Mouse (Mus musculus) intestine, embryonic 15.5 days (tissue): Measurements from ENCODE around the gene Sgms1. TPM values are rescaled to one million over a fixed set of nuclear protein-coding genes. Genes with fewer than 3 reads are reported as not detected.

Experiments
- ATAC-seq: fragments of 200-750 bp; cut with Nextera tagmentation; 2 replicates; pipeline ENCODE4 v1.8.0; 2017; ENCODE audit warnings: moderate TSS enrichment, moderate library complexity
- H3K27ac ChIP-seq: fragments of 300-500 bp; sonication (generic); 2 replicates; pipeline ENCODE4 v1.5.1; 2015; ENCODE audit warnings: mild to moderate bottlenecking, inconsistent platforms
- H3K27me3 ChIP-seq: fragments of 300-500 bp; sonication (generic); replicated peaks from 2 replicates; pipeline ENCODE4 v1.6.1; 2015; ENCODE audit warnings: inconsistent platforms
- H3K36me3 ChIP-seq: fragments of 300-500 bp; sonication (generic); 2 replicates; pipeline ENCODE4 v1.6.1; 2015; ENCODE audit warnings: inconsistent platforms
- H3K4me1 ChIP-seq: fragments of 300-500 bp; sonication (generic); replicated peaks from 2 replicates; pipeline ENCODE4 v1.6.1; 2015; ENCODE audit warnings: inconsistent platforms
- H3K4me2 ChIP-seq: fragments of 300-500 bp; sonication (generic); replicated peaks from 2 replicates; pipeline ENCODE4 v1.6.1; 2015; ENCODE audit warnings: mild to moderate bottlenecking, inconsistent platforms
- H3K4me3 ChIP-seq: fragments of 300-500 bp; sonication (generic); replicated peaks from 2 replicates; pipeline ENCODE4 v1.5.1; 2015; ENCODE audit warnings: inconsistent platforms
- H3K9ac ChIP-seq: fragments of 300-500 bp; sonication (generic); 2 replicates; pipeline ENCODE4 v1.6.1; 2015; ENCODE audit warnings: inconsistent platforms
- H3K9me3 ChIP-seq: fragments of 300-500 bp; sonication (generic); 2 replicates; pipeline ENCODE4 v1.6.1; 2016; ENCODE audit warnings: inconsistent platforms
- WGBS: fragments of 180-500 bp; shearing (Covaris S2); methylation state at CpG from one replicate; pipeline ENCODE4 v1.1.7; 2015; 5-methylcytosine and 5-hydroxymethylcytosine counted together
- polyA plus RNA-seq: library from polyadenylated mRNA; unstranded; fragments of >200 nt; fragmentation: Nextera tagmentation; extraction: Ambion mirVana; gene quantifications from 2 replicates; pipeline ENCODE4 v1.2.1, GENCODE M21; 2015

Sgms1 gene
- polyA plus RNA-seq, 1 experiment from 2014 or later = 35.3 TPM

DNA sequence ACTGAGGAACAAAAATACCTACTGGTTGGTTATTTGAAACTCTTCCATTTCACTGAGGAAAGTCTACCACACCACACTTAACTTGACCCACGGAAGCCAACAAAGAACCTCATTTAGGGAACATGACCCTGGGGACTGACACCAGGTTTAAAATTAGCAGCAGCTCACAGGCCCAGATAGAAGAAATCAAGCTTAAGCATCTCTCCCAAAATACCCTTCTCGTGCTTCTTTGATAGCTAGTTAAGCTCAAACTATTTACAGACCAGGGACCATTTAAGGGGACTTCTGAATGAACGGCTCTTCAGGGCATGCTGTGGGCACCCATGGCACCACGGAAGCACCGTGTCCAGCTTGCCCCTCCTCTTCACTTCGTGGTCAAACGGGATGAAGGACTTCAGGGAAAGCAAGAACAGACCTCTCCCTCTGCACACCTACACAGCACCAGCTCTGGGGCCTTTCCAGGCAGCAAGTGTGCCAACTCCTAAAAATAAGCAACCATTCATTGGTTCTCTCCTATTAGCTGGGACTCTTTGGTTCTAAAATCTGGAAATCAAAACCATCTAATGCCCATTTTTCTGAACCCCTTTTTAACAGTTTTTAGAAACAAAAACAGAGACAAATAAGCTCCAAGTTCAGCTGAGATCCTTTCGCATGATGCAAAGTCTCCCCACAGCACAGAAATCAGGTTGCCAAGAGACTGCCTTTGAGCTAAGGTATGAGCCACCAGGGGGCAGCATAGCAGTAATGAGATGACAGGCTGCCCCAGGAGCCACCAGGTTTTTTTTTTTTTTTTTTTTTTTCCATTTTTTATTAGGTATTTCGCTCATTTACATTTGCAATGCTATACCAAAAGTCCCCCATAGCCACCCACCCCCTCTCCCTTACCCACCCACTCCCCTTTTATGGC lies 219.6 kb downstream of the Sgms1 start:
- Histone ChIP-seq H3K4me2 (no peak overlapping the region), H3K27ac (no peak overlapping the region), H3K4me3 (no peak overlapping the region), H3K4me1 (no peaks in the 10 kb centered on the region), H3K9me3 (no peaks in the 10 kb centered on the region), H3K27me3 (no peaks in the 10 kb centered on the region), H3K9ac (no peak overlapping the region), H3K36me3 (no peaks in the 10 kb centered on the region)
- WGBS = 82% methylated on average over 8 of the region's 9 CpGs
- peak; percentile 60 for ATAC-seq

DNA sequence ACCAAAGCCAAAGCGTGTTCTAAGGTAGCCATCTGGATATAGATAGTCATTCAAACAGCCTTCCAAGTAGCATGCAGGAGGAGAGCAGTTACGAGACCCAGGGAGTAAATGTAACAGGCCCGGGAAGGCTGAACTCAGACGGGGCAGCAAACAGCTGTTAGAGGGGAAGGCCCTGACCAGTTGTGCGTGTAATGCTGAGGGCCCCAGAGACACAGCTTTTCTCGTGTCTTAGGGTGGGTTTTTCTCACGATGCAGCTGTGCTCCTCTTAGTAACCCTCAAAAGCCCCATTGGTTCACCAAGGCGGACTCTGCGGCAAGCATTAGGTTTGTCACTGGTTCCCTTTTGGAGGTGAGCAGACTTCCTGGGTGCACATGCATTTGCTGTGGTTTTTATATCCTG lies 221.5 kb downstream of the Sgms1 start:
- Histone ChIP-seq H3K36me3 (no peaks in the 10 kb centered on the region), H3K27ac (no peak overlapping the region), H3K4me3 (no peak overlapping the region), H3K4me1 (no peaks in the 10 kb centered on the region), H3K4me2 (no peak overlapping the region), H3K9ac (no peak overlapping the region), H3K27me3 (no peaks in the 10 kb centered on the region), H3K9me3 (no peaks in the 10 kb centered on the region)
- no peak for ATAC-seq
- 85% methylated on average over 9 of the region's 9 CpGs for WGBS

DNA sequence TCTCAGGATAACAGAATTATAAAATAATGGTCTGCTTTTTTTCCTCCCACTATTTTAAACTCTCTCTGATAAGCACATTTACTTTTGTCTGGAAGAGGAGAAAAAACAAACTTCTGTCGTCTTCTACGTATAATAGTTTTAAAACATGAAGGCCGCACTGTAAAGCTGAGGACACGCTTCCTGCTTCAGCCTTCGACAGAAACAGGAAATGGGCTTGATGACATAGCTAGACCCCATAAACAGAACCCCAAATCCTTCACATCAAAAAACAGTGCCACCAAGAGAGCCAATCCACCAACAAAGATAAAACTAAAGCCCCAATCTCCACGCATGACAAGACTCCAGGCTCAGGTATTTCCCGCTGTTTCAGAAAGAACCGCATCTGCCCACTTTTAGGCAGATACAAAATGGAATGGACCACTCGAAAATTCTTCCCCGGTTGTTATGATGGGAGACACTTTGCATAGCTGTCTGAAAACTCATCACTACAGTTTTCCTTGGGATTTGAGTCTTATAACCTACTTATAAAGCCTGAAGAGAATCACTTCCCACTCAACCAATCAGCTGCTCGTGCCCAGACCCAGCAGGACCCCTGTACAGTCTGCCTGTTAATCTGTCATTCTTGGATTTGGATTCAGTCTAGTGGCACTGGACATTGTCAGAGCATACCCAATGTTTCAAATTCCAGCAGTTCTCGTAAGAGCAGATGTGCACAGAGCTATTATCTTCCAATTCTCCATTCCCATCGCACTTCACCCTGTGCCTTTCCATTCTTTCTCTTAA lies 222.5 kb downstream of the Sgms1 start:
- no peak overlapping the region for H3K9ac ChIP-seq

DNA sequence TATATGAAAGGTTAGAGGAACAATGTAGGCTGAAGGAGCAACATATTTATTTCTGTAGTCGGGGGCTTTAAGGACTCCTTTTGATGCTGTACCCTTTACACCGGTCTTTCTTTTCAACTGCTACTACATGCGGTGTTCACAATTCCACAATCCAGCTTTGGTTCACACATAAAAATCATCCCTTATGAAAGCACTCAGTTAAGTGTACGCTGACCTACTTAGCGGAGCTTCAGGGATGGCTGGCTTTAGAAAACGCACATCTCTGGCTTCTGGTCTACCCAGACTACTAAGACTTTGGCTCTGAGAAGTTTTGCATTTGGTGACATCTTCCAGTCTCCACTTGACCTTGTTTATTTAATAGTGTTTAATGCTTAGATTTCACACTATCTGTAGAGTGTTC lies 223.8 kb downstream of the Sgms1 start:
- 78% methylated on average over 6 of the region's 6 CpGs for WGBS
- Histone ChIP-seq H3K27me3 (no peaks in the 10 kb centered on the region), H3K4me2 (no peak overlapping the region), H3K4me1 (no peaks in the 10 kb centered on the region), H3K27ac (no peak overlapping the region), H3K9me3 (no peaks in the 10 kb centered on the region), H3K4me3 (no peak overlapping the region), H3K9ac (no peak overlapping the region), H3K36me3 (no peaks in the 10 kb centered on the region)
- no peak for ATAC-seq

More for the DNA sequence above, 222.5 kb downstream of the Sgms1 start:
- Histone ChIP-seq H3K27ac (no peak overlapping the region), H3K27me3 (no peaks in the 10 kb centered on the region), H3K4me1 (no peaks in the 10 kb centered on the region), H3K9me3 (no peaks in the 10 kb centered on the region), H3K36me3 (no peaks in the 10 kb centered on the region), H3K4me3 (no peak overlapping the region), H3K4me2 (no peak overlapping the region)
- no peak for ATAC-seq
- WGBS = 88% methylated on average over 13 of the region's 13 CpGs

DNA sequence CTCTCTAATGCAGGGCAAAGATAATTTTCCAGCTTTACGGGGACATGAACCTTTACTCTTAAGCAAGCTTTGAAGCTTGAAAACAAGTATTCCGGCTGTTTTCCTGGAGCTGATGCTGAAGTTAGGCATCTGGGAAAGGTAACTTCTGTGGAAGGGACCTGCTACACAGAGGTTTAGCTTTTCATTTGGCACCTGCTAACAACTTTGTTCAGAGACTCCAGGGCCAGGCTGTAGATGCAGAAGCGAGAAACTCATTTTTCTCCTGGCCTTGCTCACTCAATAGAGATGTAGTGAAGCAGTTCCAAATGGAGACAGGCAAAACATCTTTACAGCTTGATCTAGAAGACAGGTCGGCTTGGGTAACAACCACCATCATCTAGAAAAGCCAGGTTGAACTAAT lies 225.4 kb downstream of the Sgms1 start:
- Histone ChIP-seq H3K4me1 (no peaks in the 10 kb centered on the region), H3K4me2 (no peak overlapping the region), H3K9me3 (no peaks in the 10 kb centered on the region), H3K27me3 (no peaks in the 10 kb centered on the region), H3K27ac (no peak overlapping the region), H3K4me3 (no peak overlapping the region), H3K9ac (no peak overlapping the region), H3K36me3 (no peaks in the 10 kb centered on the region)
- 92% methylated on average over 4 of the region's 4 CpGs for WGBS
- no peak for ATAC-seq

DNA sequence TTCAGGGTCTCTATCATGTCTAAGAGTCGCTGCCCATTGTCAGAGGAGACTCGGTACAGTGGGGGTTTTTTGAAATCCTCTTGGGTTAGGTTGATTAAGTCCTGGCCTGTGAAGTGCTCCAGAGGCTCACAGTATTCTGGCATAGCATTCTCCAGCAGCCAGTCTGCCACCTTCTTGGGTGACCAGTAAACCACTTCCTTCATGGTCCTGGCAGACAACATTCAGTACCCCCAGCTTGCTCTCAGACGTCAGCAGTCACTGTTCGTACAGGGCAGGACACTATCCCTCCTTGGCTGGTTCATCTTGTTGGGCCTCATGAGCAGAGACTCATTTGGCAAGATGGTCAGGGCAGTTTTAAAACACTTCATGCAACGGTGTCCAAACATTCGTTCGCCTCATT lies 229.6 kb downstream of the Sgms1 start:
- WGBS = 95% methylated on average over 7 of the region's 7 CpGs
- no peak overlapping the region for H3K9ac ChIP-seq
- H3K4me2 ChIP-seq = no peak overlapping the region
- ATAC-seq = no peak
- H3K4me3 ChIP-seq = no peak overlapping the region
- H3K9me3 ChIP-seq = no peaks in the 10 kb centered on the region
- H3K27me3 ChIP-seq = no peaks in the 10 kb centered on the region
- no peaks in the 10 kb centered on the region for H3K36me3 ChIP-seq
- H3K4me1 ChIP-seq = no peaks in the 10 kb centered on the region
- H3K27ac ChIP-seq = no peak overlapping the region

DNA sequence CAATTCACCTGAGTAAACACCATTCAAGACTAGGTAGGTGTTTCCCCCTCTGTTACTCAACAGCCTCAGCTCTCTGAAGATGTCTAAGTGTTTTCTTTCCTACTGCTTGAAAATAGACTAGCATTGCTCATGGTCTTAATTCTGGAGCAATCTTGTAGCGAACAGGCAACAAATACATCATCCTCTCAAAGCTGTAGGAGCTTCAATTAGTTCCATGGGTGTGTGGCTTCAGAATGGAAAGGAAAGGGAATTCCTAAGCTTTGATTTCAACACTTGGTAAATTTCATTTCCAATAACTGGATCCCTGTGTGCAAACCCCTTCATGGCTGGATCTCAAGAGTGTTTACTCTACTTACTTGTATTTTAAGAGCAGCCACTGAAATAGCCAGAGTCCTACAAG lies 230.3 kb downstream of the Sgms1 start:
- Histone ChIP-seq H3K4me3 (no peak overlapping the region), H3K9ac (no peak overlapping the region), H3K9me3 (no peaks in the 10 kb centered on the region), H3K4me2 (no peak overlapping the region), H3K36me3 (no peaks in the 10 kb centered on the region), H3K27me3 (no peaks in the 10 kb centered on the region), H3K4me1 (no peaks in the 10 kb centered on the region), H3K27ac (no peak overlapping the region)
- 92% methylated on average over 1 of the region's 1 CpGs for WGBS
- no peak for ATAC-seq

DNA sequence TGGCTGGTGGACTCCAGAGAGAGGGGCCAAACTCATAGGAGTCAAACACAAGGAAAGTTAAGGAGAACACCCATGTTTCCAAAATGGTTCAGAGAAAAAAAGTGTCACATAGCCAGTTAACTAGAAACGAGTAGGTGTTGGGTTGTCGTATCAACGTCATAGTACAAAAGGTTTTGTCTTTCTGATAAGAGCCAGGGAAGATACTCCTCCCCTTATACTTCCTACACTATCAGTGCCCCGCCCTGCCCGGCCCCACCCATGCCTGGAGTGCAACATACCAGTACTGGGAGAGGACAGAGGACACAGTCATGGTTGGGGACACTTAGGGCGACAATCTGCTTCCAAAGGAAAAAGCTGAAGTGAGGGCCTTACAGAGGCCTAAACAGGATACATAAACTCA lies 232.5 kb downstream of the Sgms1 start:
- no peak overlapping the region for H3K27ac ChIP-seq
- peak; percentile 91 for ATAC-seq
- 81% methylated on average over 6 of the region's 6 CpGs for WGBS

DNA sequence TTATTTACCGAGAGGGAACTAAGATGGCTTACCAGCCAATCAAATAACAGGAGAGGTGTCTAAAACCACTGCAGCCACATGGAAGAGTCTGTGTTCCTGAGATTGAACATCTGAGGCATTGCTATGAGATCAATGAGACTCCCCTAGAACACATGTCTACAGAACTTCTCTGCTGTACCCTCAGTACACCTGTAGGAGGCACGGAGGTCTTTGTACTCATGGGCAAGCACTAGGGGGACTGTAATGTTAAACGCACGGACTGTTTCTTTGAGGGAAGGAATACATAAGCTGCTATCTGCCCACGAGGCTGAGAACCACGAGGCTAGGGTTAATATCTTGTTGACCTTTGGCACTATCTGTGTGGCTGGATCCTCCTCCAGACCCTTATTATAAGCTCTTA lies 237.0 kb downstream of the Sgms1 start:
- H3K4me3 ChIP-seq = no peak overlapping the region
- H3K9ac ChIP-seq = no peak overlapping the region
- no peaks in the 10 kb centered on the region for H3K4me1 ChIP-seq
- WGBS = 73% methylated on average over 6 of the region's 6 CpGs
- H3K4me2 ChIP-seq = no peak overlapping the region
- no peak overlapping the region for H3K27ac ChIP-seq
- no peaks in the 10 kb centered on the region for H3K27me3 ChIP-seq
- ATAC-seq = no peak
- no peaks in the 10 kb centered on the region for H3K9me3 ChIP-seq
- H3K36me3 ChIP-seq = no peaks in the 10 kb centered on the region

More for the DNA sequence above, 232.5 kb downstream of the Sgms1 start:
- H3K9ac ChIP-seq = no peak overlapping the region
- H3K9me3 ChIP-seq = no peaks in the 10 kb centered on the region
- H3K4me3 ChIP-seq = no peak overlapping the region
- no peaks in the 10 kb centered on the region for H3K36me3 ChIP-seq
- H3K4me1 ChIP-seq = no peaks in the 10 kb centered on the region
- no peak overlapping the region for H3K4me2 ChIP-seq
- no peaks in the 10 kb centered on the region for H3K27me3 ChIP-seq

DNA sequence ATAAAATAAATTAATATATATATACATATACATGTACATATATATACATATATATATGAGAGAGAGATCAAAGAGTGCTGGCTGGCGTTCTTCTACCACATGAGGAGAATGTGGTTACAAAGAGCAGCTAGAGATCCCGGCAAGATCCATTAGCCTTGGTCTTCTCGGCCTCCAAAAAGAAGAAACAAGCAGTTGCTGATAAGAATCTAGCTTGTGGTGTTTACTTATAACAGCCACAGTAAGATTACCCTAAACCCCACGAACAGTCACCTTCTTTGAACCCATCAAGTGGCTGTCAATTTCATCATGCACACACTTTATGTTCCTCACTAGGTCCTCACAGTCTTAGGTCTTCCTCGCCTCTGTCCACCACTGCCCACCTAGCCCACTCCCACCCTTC lies 240.8 kb downstream of the Sgms1 start:
- Histone ChIP-seq H3K9ac (no peak overlapping the region), H3K4me3 (no peak overlapping the region), H3K4me1 (no peaks in the 10 kb centered on the region), H3K9me3 (no peaks in the 10 kb centered on the region), H3K27ac (no peak overlapping the region), H3K27me3 (no peaks in the 10 kb centered on the region), H3K36me3 (no peaks in the 10 kb centered on the region), H3K4me2 (no peak overlapping the region)
- 69% methylated on average over 5 of the region's 5 CpGs for WGBS
- no peak for ATAC-seq

DNA sequence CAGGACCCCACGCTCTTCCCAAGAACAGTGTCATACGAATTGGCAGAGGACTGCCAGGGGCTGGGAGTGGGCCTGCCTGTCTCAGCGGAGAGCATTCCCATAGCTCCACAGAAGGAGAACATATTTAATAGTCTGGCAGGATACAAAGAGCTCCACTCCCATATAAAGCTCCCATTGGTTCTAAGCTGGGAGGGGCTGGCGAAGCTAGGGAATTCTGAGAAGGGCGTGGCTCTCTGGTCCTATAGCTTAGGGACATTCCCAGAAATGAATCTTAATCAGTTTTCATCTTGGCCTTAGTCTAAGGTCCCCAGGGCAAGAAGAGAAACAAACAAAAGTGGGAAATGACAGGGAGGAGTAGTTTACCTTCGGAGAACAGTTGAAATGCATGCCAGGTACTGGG lies 247.1 kb downstream of the Sgms1 start:
- Histone ChIP-seq H3K4me3 (no peak overlapping the region), H3K9ac (no peak overlapping the region), H3K36me3 (no peaks in the 10 kb centered on the region), H3K4me1 (no peaks in the 10 kb centered on the region), H3K4me2 (no peak overlapping the region), H3K27ac (no peak overlapping the region), H3K27me3 (no peaks in the 10 kb centered on the region), H3K9me3 (no peaks in the 10 kb centered on the region)
- 86% methylated on average over 6 of the region's 6 CpGs for WGBS
- no peak for ATAC-seq

DNA sequence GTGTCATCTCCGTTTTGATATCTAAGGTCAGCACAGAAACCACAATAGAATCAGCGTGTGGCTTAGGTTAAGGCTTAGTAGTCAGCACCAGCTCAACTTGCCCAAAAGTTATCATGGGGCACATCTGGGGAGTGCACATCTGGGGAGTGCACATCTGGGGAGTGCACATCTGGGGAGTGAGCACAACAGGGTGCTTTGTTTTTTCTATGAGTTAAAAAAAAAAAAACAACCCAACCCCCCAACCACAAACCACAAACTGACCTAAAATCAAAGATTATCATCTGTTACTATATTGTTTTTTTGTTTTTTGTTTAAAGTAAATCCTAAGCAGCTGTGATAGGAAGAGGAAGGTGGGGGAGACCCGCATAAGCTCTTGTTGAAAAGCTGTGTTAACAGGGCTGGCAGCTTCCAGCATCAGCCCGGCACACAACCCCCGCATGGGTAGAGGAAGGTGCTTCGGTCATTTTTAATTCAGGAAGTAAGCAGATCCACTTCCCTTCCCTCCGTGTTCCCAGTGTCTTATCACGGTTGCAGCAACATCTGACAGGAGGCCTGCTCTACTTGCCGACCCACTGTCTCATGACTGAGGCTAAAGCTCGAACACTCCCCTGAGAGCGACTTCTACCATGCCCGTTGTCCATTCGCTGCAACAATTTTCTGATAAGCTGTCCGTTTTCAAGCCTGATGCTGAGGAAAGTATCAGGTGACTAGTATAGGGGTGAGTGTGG lies 251.0 kb downstream of the Sgms1 start:
- no peak overlapping the region for H3K4me3 ChIP-seq
- ATAC-seq = peak; percentile 46; the same call in 1 of the 2 replicates
- H3K4me1 ChIP-seq = 0 out of 2 replicates have a peak, but pooled peaks cover 3% of the 10 kb centered on the region
- no peaks in the 10 kb centered on the region for H3K27me3 ChIP-seq
- H3K4me2 ChIP-seq = no peak overlapping the region
- H3K9me3 ChIP-seq = no peaks in the 10 kb centered on the region
- WGBS = 75% methylated on average over 14 of the region's 14 CpGs
- no peaks in the 10 kb centered on the region for H3K36me3 ChIP-seq
- H3K9ac ChIP-seq = no peak overlapping the region
- no peak overlapping the region for H3K27ac ChIP-seq
